Mouse (Mus musculus) CD8-positive naive resting alpha-beta T cell, adult 2 months (primary cell): ENCODE results near the gene Xylb.

Source experiments
- DNase-seq, 2 experiments: peaks; one replicate each; pipeline ENCODE4 v3.0.0; 2022; ENCODE audit warnings: low read depth in 2 of 2, low spot score in 2 of 2

Xylb gene

DNA sequence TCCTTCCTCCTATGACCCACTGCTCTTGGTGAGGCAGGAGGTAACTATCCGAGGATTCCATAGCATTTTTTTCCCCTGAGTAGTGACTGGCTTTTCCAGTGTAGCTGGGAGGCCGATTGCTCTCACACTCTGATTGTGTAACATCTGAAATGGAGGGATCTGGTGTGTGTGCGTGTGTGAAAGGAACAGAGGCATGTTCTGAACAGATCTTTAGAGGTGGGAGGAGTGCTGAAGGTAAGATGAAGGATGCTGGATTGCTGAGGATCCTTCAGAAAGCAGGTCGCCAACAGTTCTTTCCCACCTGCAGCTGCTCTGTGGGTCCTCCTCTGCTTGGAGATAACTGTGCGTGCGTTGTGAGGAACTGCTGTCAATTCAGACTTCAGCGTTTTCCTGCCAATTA lies 44.2 kb downstream of the Xylb start:
- no peak for DNase-seq

DNA sequence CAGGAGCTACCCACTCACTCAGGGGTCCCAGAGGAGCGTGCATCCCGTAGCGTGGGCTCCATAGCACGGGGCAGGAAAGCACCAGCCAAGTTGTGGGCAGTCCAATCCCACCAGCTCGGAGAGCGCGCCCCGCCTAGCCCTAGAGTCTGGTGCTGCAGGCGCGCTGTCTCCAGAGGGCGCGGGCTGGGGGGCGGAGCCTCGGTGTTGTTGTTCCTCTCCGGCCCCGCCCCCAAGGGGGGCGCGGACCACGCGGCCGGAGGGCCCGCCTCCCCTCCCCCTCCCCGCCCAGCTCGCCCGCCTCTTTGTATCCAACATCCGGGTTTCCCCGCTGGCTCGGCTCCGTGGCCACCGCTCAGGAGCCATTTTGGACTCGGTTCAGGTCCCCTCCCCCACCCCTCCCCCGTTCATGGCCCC lies 44.6 kb downstream of the Xylb start, which contains the start of gene Acvr2b:
Acvr2b (plus strand) TSS at position 318 of the 414 bp plus-strand sequence.
- peak; percentile 45 to 53 for DNase-seq

DNA sequence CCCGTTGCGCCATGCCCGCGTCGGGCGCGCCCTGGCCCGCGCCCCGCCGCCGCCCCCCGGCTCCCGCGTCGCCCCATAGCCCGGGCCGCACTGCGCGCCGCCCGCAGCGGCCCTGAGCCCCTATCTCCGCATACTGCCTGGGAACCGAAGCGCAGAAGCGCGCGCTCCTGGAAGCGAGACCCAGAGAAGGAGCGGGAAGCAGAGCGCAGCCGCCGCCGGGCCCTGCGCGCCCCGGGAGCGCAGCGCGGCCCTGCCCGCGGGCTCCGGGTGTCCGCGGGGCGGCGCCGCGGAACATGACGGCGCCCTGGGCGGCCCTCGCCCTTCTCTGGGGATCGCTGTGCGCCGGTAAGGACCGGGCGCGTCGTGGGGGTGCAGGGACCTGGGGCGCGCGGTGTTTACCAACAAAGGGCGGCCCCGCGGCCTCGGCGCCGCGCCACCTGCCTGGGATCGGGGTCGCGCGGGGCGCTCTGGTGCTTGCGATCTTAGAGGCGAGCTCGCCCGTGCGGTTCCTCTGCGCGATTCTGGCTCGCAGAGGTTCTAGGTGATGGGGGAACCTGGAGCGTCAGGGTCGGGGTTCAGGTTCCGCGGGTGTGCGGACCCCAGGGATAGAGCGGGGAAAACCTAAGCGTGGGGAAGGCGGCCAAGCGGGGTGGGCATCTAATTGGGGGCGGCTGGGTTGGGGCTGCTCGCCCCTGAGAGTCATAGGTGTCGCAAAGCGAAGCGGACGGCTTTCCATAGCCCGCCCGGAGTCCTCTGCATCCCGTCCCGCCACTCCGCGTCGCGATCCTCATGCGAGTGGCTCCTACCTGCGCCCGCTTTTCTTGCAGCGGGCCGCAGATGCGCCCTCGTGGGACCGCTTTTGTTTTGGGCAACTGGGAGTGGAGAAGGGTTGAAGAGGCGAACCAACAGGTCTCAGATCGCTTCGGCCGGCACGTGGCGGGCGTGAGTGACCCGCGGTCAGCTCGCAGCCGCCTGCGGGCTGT lies 45.4 kb downstream of the Xylb start:
- peak in 1 of 2 experiments; percentile 3 for DNase-seq

DNA sequence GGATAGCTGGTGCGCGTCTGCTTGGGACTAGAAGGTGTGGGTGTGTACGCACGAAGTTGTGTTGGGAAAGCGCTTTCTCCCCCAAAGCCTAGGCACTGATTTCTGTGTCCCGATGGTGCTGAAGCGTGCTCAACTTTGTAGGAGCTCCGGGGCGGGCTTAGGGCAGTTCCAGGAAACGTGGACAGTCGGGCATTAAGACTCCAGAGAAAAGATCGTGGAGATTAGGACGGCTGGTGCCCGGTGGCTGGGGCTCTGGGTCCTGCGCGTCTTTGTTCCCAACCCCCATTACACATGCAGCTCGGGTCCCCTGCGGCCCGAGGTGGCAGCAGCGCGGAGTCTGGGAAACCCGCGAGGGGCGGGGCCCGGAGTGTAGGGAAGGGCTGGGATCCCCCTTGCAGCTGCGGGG lies 46.1 kb downstream of the Xylb start:
- no peak for DNase-seq

DNA sequence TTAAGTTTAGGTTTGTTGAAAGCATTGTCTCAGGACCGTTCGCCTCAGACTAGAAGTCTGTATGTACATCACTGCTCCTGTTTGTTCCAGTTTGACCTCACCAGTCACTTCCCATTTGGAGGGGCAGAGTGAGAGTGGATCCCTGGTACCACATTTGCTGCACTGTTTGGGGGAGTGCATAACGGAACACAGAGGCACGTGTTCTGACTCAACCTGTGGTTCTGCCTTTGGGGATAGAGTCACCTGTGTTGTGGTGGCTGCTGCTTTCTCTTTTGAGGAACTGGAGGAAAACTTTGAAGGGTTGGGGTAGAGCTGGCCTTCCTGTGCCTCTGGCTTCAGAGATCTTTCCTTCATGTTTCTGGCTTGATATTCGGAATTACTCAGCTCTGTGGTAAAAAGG lies 46.9 kb downstream of the Xylb start:
- DNase-seq: peak in 1 of 2 experiments; percentile 7

DNA sequence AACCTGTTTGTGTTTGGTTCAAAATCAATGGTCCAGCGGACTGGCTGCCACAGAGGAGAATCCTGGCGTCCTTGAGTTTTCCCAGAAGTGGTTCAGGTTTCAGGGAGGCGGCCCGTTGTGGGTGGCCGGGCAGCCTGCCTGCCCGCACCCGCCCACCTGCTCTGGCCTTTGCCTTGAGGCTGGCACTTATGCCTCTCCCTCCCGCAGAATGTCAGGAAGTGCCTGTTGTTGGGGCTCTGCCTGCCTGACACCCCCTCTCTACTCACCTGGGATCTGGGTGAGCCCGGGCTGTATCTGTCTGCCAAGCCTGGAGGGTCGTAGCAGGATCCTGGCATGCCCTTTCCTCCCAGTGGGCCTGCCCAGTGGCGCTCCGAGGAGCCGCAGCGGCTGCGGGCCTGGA lies 50.7 kb downstream of the Xylb start:
- DNase-seq: no peak

DNA sequence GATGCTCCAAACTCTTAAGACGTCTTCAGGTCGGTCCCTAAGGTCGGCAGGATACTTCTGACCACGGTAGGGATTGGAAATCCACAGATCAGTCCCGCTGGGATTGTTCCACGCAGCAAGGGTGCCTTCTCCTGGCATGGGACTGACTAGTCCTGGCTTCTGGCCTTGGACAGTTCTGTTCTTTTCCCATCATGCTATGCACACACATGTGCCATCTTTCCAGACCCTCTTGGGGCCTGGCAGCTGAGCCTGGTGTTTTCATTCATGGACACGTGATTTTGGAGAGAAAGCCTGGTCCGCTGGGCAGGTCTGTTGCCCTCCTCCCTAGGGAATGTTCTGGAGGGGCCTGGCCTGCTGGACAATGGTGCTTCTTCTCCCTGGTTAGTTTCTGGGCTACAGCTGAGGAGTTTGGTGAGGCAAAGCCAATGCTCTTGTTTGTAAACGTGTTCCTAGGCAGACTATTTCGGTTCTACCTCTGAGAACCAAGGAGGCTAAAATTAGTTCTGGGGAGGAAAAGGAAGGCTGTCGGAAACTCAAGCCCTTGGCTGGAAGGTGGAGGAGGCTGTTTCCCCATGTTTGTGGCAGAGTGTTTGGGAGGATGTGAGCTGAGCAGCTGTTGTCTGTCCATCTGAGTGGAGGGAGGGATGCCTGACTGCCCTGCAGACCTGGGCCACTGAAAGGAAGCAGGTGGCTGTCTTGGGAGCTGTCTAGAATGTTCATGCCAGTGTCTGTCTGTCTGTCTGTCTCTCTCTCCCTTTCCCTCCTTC lies 51.9 kb downstream of the Xylb start:
- no peak for DNase-seq

DNA sequence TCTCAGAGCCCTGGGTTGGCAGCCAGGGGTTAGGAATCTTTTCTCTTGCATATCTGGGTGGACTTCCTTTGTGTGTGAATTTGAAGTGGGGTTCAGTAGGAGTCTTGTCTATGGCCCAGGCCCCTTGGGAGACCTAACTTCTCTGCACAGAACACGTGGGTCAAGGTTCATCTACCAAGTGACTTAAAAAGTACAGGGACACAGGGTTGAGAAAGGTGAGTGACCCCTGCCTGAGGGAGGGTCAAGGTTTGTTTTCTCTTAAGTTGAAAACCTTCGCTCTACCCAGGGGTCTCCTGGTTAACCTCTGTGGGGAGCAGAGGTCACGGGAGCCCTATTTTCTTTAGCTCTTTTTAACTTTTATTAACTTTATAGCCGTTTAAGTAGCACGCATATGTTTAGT lies 52.7 kb downstream of the Xylb start:
- no peak for DNase-seq

DNA sequence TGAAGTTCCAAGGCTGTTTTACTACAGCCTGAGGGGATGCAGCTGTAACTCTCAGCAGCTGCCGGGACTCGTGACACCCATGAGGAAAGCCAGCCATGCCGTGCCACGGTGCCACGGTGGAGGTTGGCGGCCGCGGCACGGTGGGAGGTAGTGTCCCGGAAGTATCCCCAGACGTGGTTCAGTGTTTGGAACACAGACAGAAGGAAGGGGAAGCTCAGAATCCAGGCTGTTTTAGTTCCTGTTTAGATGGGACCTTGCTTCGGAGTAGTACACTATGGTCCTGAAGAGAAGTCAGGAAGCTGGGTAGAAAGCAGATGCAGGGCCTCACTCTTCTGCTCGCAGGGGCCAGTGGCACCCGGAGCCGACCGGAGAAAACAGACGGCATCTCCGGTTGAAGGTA lies 60.8 kb downstream of the Xylb start:
- DNase-seq: no peak

DNA sequence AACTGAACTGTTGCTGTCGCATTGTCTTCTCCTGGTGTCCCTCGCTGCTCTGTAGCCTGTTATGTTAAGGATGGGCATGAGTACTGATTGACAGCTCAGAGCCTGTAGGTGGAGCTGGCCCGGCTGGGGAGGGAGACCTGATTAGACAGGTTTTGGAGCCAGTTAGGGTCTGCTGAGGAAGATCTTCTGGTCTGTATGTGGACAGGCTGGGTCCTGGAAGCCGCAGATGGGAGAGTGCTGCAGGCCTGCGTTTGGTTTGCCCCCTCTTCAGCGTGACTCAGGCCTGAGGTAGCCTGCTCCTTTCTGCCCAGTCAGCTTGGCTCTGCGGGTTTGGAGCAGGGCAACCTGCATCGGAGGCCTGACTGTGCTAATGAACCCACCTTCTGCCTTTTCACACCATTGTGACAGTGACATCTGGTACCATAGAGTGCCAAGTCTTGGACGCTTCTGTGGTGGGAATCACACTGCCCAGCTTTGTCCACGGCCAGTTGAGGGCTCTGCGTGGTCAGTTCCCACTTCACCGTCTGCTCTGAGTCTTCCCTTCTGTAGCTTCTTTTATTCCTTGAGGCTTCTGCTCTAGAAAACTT lies 62.8 kb downstream of the Xylb start:
- DNase-seq: no peak

DNA sequence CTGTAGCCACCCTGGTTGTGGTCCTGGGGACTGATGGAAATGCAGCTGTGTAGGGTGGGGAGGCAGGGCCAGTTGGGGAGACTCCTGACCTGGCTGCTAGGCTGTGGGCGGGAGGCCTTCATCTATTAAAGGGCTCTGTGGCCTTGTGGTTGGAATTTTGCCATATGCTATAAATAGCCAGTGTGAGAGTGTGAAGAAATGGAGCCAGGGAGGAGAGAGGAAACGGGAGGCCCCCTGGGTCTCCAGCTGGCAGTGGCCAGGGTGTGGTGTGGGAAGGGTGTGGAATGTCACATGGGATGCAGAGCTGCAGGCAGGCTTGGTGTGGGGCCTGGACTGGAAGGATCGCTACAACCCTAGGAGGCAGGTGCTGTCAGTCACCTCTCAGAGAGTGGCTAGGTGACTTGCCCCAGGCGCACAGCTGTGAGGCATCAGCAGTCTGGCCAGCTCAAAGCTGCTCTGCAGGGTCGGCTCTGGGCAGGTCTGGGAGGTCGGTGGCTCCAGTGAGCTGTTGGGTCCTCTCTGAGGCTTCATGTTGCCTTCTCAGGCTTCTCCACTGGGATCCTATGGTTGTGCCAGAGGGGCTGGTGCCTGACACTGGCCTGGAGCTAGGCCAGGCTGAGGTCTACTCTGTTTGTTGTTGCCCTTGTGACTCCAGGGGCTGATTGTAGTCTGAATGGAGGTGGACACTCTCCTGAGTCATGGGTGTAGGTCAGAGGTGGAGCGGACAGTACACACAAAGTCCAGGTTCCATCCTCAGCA lies 68.2 kb downstream of the Xylb start:
- DNase-seq: no peak

DNA sequence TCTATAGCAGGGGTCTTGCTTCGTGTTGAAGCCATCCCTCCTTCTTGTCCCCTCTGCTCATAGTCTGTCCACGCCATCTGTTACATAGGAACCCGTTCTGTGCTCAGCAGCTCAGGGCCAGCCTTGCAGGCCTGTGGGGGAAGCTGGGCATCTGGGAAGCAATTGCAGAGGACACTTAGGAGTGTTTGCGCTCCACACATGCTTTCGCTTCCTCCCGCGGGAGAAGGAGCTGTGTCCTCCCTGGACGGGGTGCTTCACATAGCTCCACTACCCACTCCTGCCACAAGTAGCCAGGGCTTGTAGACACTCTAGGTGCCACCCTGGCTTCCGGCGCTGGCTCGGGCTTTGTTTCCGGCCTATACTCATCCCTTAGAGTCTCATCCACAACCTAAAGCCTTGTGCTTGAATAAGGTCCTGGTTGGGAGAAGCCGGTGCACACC lies 68.8 kb downstream of the Xylb start:
- DNase-seq: no peak

DNA sequence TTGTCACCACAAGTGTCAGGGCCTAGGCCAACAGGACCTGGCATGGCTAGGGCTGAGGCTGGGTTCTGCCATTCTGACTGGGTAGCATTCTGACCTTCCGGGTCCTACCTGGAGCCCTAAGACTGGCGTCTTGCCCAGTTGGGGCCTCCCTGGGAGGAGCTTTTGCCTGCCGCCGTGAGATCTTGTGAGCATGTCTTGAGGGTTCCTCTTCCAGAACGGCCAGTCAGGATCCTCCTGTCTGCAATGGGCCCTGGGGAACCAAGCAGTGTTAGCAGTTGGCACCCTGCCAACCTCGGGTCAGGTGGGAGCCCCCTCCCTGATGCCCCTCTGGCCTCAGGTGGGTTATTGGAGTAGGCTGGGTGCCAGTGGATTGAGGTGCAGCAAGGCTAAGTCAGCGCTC lies 69.3 kb downstream of the Xylb start:
- DNase-seq: no peak

DNA sequence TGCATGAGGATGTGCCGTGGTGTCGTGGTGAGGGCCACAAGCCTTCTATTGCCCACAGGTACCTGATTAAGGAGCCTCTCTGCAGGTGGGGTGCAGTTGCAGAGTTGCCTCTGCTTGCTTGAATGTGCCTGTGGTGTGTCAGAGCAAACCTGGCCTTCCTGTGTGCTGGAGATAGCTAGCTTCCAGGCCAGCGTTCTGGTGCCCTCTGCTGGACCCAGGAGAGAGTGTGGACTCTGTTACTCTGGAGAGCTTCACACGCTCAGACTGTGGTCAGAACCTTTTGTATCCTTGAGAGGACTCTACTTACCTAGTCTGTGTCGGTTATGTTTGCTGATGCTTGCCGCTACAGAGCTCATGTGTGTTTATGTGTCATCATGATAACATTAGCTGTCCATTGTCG lies 73.1 kb downstream of the Xylb start:
- peak in 1 of 2 experiments; percentile 19 for DNase-seq

DNA sequence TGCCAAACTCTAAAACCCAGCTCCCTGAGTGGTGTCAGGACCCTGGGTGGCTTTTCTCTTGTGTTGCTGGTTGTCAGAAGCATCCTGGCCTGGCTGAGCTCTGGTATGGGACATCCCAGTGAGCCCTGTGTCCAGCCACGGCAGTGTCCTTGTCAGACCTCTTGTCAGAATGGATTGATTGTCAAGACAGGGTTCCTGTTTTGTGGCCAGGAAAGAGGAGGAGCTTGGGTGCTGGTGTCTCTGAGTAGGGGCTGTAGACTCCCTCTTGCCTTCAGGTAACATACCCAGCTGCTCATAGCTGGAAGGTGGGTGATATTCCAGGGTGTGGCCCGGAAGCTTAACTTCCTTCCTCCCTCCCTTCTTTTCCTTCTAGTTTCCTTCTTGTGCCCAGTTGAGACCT lies 78.7 kb downstream of the Xylb start:
- DNase-seq: no peak

DNA sequence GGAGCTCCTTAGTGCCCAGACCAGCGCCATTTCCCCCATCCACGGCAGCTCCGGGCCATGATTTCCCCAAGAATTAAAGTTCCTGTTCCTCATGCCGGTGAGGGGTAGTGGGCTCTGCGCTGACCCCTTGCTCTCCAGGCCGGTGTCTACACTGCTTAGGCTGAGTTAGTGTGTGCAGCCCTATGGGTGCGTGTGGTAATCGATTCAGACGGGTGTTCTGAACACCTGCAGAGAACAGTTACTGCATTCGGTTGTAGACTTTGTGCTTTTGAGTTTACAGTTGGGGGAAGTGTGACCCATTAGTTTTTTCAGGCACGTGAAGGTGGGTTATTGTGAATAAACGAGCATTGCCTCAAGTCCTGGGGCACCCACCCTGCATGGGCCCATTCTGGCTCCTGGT lies 80.9 kb downstream of the Xylb start:
- DNase-seq: no peak

DNA sequence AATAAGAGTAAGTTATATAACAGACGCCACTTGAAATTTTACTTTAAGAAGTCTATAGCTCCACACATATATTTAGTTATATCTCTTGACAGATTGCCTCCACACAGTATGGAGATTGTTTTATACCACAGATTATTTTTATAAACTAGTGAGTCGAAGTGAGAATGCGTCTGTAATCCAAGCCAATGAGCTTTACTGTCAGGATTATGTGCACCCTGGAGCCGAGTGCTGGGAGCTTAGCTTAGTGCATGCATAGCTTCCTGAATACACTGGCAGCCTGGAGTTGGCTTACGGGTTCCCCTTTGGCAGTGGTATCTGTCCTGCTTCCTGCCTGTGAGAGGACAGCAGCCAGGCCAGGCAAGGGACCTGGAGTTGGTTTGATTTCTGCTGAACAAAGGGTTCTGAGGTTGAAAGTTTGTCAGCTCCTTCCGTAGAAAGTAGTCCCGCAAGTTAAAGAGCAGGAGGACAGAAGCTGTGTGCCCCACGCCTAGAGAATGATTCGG lies 81.4 kb downstream of the Xylb start:
- DNase-seq: no peak
